Mouse (Mus musculus): ENCODE measurements at regions not wholly inside any gene's neighbourhood (a gene's known extent, or its start where the extent isn't known, plus 50 kb on each side); places are given as distances from the start of the nearest gene placed in this dataset.

DNA sequence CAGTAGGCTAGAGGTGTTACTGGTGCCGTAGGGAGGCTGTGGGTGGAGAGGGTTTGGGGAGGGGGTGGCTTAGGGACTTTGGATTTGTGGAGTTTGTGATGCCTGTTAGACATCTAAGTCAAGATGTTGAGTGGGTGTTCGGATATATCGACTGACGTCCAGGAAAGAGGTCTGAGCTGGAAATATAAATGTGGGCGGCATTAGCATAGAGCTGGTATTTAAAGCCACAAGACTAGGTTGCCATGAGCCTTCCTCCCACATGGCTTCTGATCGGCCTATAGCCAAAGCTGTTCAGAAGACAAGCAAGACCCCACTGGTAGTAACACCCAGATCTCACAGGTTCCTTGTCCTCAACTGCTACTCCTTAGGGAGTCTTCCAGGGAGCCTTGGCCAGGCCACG is 184.9 kb downstream of the Tle3 start:
- H3K27me3 ChIP-seq = no peaks in the 10 kb centered on the region
- in situ Hi-C loops (cut with MboI; ENCODE audit: low pct_unique_long_range_greater_than_20kb) = no loop called here
- ATAC-seq (no peak), DNase-seq (ENCODE audit: low read depth, low spot score) (no peak)
- ChIA-PET CTCF (no interaction called here), POLR2A (no interaction called here)
- no peak for TF ChIP-seq CTCF (IDR thresholded peaks at IDR 0.05)

DNA sequence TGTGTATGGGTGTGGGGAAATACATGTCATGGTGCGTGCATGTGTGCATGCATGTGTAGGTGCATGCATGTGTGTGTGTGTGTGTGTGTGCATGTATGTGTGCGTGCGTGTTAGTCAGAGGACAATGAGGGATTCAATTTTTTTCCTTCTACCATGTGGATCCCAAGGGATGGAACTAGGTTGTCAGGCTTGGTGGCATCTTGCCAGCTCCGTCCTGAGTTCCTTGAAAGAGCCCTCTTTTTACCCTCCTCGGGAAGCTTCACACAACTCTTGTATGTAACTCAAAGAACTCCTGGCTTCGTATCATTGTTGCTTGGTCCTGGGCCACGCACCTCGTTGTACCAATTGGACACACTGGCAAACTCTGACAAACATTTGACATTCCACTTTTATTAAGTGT is 183.0 kb downstream of the Tle3 start:
- no peak for DNase-seq (ENCODE audit: low read depth, low spot score)
- TF ChIP-seq CTCF (IDR thresholded peaks at IDR 0.05) = no peak

DNA sequence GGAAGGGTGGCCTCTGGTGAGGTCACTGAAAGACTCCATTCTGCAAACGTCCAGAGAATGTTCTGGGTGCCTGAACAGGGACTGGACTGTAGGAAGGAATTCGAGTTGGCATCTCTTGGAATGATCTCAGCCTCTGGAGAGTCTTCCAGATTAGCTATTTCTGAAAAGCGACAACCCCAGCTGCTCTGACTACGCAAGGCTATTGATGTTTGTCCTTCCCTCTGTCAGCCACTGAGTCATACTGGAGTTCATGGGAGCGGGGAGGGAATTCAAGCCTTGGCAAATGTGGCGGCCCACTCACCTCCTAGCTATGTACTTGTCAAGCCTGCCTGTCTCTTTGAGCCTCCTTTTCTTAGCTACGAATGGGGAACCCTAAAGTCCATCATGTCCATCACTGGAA is 182.4 kb downstream of the Tle3 start:
- POLR2A ChIA-PET = no interaction called here
- no peak for TF ChIP-seq CTCF (IDR thresholded peaks at IDR 0.05)
- in situ Hi-C loops (cut with MboI; ENCODE audit: low pct_unique_long_range_greater_than_20kb) = no loop called here
- CTCF ChIA-PET = interaction anchor here (1.0 kb wide), 1 partner anchor 146 kb away, joined by 3 read pairs; no protein-coding TSS in a partner anchor
- peak; percentile 78 for ATAC-seq
- H3K27me3 ChIP-seq = no peaks in the 10 kb centered on the region
- peak; percentile 89 for DNase-seq (ENCODE audit: low read depth, low spot score)

More for the DNA sequence above, 183.0 kb downstream of the Tle3 start:
- ATAC-seq = no peak
- POLR2A ChIA-PET = no interaction called here
- CTCF ChIA-PET = no interaction called here
- no peaks in the 10 kb centered on the region for H3K27me3 ChIP-seq
- in situ Hi-C loops (cut with MboI; ENCODE audit: low pct_unique_long_range_greater_than_20kb) = no loop called here

DNA sequence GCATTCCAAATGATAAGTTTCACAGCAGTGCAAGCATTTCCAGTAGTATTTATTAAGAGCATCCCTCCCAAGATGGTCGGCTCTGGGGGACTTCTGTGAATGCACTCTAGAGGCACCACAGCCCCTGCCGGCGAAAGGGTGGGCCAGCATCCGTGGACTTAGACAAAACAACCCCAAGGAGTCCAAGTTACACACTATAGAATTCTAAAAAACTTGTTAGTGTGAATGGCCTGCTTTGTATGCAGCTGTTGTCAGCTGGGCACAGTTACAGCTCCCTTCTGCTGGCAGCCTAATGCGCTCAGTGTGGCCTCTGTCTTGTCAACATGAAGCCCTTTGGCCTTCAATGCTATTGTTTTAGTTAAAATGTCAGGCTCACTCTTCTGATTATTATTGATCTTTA is 181.5 kb downstream of the Tle3 start:
- H3K27me3 ChIP-seq = no peaks in the 10 kb centered on the region
- in situ Hi-C loops (cut with MboI; ENCODE audit: low pct_unique_long_range_greater_than_20kb) = no loop called here
- CTCF ChIA-PET = interaction anchor here (0.8 to 1.0 kb wide), 2 partner anchors 17 to 145 kb away, joined by 3 read pairs; no protein-coding TSS in a partner anchor
- DNase-seq (ENCODE audit: low read depth, low spot score) (no peak), ATAC-seq (no peak)
- no peak for TF ChIP-seq CTCF (IDR thresholded peaks at IDR 0.05)
- POLR2A ChIA-PET = no interaction called here

DNA sequence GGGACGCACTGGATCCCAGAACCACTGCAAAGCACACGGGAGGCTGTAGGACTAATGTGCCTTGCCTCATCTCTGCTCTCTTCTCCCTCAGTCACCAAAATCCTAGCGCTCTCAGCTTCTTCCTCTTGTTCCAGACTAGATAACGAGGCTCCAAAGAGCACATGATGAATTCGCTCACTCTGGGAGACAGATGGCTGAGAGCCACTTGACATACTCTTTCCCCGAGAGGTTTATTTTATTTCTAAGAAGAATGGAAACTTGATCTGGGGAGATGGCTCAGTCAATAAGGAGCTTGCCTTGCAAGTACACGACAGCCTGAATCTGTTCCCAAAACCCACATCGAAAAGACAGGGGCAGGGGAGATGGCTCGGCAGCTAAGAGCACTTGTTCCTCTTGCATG is 179.2 kb downstream of the Tle3 start:
- in situ Hi-C loops (cut with MboI; ENCODE audit: low pct_unique_long_range_greater_than_20kb) = no loop called here
- ATAC-seq (no peak), DNase-seq (ENCODE audit: low read depth, low spot score) (no peak)
- H3K27me3 ChIP-seq = no peaks in the 10 kb centered on the region
- TF ChIP-seq CTCF (IDR thresholded peaks at IDR 0.05) = no peak
- ChIA-PET POLR2A (interaction anchor here (0.5 kb wide), 1 partner anchor 544 kb away, joined by 5 read pairs; no protein-coding TSS in a partner anchor), CTCF (no interaction called here)

DNA sequence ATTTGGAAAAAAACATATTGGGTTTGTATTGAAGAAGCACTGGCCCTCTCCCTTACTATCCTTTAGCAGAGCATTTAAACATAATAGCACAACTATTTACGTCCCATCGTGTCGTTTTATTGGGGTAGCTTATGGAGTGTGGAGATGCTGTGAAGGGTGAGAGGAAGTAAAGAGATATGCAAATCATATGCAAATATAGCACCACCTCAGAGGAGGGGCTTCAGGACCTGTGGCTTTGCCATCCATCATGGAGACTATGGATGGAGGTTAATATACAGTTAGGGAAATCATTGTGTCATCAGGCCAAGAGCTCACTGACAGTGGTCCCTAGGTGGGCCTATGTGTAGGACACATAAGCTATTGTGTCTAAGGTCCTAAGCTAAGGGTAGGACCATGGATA is 178.2 kb downstream of the Tle3 start:
- no peak for TF ChIP-seq CTCF (IDR thresholded peaks at IDR 0.05)
- DNase-seq (ENCODE audit: low read depth, low spot score) (no peak), ATAC-seq (no peak)
- POLR2A ChIA-PET = interaction anchor here (0.5 kb wide), 1 partner anchor 164 kb away, joined by 3 read pairs; no protein-coding TSS in a partner anchor
- CTCF ChIA-PET = no interaction called here
- H3K27me3 ChIP-seq = no peaks in the 10 kb centered on the region
- in situ Hi-C loops (cut with MboI; ENCODE audit: low pct_unique_long_range_greater_than_20kb) = no loop called here

DNA sequence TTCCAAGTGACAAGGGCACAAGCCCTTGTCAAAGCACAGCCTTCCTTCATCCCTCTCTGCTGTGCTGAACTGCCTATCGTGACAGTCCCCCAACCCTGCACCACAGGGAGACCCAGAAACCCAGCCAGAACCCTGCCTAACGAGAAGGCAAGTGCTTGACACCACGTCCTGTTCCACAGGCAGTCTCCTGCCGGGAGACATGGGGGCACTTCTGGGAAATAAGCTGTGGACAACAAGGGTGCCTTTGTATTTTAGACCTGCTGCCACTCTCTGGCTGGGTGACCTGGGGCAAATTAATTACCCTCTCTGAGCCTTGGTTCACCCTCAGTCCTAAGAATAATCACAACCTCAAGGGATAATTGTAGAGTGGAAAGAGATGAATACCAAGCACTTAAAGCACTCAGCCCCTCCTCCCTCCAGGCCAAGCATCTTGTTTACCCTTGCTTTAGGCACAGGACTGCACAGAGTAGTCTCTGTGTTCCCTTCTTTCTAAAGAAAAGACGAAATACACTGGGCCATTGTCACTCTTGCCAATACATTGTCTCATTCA is 177.6 kb downstream of the Tle3 start:
- TF ChIP-seq CTCF (IDR thresholded peaks at IDR 0.05) = no peak
- no peak for DNase-seq (ENCODE audit: low read depth, low spot score)
- ChIA-PET CTCF (no interaction called here), POLR2A (no interaction called here)
- ATAC-seq = no peak
- in situ Hi-C loops (cut with MboI; ENCODE audit: low pct_unique_long_range_greater_than_20kb) = no loop called here
- no peaks in the 10 kb centered on the region for H3K27me3 ChIP-seq

DNA sequence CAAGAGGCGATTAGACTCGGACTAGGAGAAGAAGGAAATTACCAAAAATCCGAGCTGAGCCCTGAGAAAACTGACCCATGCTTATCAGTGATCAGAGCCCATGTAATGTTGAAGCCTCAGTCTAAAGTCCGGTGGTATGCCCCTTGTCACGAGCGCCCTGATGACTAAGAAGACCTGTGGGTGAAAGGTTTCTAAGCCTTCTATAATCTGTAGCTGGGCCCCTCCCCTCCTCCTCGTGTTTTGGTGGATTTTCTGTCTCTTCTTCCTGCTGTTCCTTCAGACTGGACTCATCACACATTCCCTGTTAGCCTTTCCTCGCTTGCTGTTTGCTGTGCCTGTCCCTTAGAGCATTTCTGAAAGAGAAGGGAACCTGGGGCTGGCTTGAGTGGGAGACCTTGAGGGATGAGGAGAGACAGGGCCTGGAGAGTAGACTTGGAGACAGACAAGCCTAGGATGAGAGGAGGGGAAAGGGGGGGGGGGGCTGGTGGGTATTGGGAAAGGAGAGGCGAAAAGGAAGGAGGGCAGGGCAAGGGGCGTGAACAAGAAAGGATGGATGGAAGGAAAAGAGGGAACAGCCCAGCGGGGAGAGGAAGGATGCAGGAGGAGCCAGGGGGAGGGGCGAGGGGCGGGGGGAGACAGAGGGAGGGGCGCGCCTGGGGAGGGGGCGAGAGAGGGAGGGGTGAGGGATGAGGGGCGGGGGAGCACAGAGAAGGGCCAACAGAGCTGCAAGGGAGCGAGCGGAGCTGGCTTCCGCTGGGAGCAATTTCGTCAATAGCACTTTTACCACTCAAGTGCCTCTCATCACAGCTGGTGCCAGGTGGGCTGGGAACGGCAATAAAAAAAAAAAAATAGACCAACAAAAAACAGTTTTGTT is 165.4 kb downstream of the Tle3 start:
- no peak for DNase-seq (ENCODE audit: low read depth, low spot score)

DNA sequence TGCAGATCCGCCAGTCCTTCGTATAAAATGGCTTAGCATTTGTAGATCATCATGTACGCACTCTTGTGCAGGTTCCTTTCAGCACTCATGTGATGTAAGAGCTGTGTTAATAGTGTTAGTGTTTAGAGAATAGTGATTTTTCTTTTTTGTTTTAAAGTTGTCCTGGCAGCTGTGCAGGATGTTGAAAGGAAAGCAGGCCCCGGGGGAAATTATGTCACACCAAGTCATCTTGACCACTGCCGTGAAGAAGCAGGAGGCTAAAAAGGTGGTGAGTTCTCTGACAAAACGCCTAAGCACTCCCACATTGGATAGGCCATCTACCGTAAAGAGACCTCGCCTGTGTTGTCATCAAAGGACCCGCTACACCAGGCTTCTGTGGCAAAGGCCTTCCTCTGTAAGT is 161.1 kb downstream of the Tle3 start:
- in situ Hi-C loops (cut with MboI; ENCODE audit: low pct_unique_long_range_greater_than_20kb) = no loop called here
- CTCF ChIA-PET = no interaction called here
- ATAC-seq (no peak), DNase-seq (ENCODE audit: low read depth, low spot score) (no peak)
- POLR2A ChIA-PET = interaction anchor here (0.7 kb wide), 1 partner anchor 742 kb away, joined by 3 read pairs; no protein-coding TSS in a partner anchor
- no peak for TF ChIP-seq CTCF (IDR thresholded peaks at IDR 0.05)
- H3K27me3 ChIP-seq = no peaks in the 10 kb centered on the region

More for the DNA sequence above, 165.4 kb downstream of the Tle3 start:
- no peak for ATAC-seq
- POLR2A ChIA-PET = interaction anchor here (0.7 kb wide), 1 partner anchor 270 kb away, joined by 5 read pairs; no protein-coding TSS in a partner anchor
- TF ChIP-seq CTCF (IDR thresholded peaks at IDR 0.05) = no peak
- H3K27me3 ChIP-seq = no peaks in the 10 kb centered on the region
- CTCF ChIA-PET = interaction anchor here (0.7 kb wide), 1 partner anchor 16 kb away, joined by 3 read pairs; no protein-coding TSS in a partner anchor
- in situ Hi-C loops (cut with MboI; ENCODE audit: low pct_unique_long_range_greater_than_20kb) = no loop called here

DNA sequence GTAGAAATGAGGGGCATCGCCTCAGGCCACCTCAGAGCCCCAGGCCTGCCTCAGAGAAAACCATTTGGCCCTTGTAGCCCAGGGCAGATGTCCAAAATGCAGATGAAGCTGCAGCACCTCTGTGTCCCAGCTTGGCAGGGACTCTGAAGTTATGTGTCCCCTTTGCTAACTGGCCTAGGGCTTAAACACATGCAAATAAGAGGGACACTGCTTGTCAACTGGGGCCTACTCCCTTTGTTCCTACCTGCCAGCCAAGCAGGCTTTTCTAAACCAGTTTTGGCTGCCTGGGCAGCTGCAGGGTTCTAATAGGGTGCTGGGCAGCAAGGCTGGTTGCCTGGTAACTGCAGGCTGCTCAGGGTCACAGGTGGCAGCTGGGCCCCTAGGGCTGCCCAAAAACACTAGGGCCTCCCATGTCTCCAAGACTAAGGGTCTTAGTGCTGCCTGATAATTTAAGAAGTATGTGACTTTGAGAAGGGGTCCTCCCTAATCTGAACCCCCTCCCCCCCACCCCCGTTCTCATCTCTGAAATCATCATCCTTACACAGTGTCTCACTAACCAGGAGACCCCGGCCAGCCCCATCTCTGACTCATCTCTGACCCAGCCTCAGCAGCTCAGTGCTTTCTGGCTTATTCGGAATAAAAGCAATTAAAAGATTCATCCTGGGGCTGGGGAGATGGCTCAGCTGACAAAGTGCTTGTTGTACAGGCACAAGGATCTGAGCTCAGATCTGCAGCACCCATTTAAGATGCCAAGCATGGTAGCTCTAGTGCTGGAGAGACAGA is 158.3 kb downstream of the Tle3 start:
- ATAC-seq = no peak
- no peaks in the 10 kb centered on the region for H3K27me3 ChIP-seq
- ChIA-PET POLR2A (interaction anchor here (1.0 kb wide), 1 partner anchor 156 kb away, joined by 3 read pairs; no protein-coding TSS in a partner anchor), CTCF (interaction anchor here (0.7 to 1.0 kb wide), 2 partner anchors 16 to 166 kb away, joined by 3 read pairs; no protein-coding TSS in a partner anchor)
- no peak for TF ChIP-seq CTCF (IDR thresholded peaks at IDR 0.05)
- no peak for DNase-seq (ENCODE audit: low read depth, low spot score)
- in situ Hi-C loops (cut with MboI; ENCODE audit: low pct_unique_long_range_greater_than_20kb) = no loop called here
